Mouse (Mus musculus): ENCODE measurements around the gene Jam3.

The Jam3 gene

DNA sequence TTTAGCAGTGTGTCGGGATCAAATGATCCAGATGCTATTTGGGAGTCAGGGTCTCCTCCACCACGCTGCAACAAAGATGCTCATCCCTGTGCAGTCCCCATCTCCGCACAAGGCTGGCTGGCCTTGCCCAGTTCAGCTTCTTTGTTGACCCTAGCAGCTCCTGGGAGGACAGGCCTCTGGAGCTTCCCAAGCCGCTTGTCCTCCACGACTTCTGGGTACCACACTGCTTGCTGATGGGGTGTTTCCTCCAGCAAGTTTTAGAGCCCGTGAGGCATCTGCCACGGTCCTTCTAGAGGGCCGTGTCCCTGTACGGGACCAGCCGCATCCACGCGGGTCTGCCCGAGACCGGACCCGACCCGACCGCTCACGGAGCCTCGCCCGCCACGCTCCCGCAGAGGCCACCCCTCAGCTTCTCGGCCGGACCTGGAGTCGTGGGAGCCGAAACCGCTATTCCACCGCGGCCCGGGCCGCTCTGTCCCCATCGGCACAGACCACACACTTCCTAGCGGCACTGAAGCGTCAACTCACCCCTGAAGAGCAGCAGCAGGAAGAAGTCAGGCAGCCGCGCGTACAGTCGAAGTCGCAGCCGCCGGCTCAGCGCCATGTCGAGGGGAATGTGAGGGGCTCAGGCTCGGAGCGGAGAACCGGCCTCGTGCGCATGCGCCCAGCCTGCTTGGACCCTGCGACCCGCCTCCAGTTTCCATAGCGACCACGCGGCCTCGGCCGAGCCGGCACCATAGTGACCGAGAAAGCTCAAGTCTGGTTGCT is at the start of gene Jam3:
TSS of gene Jam3 (minus strand) at position 659 of the 768 bp plus-strand sequence.
- DNase-seq (ENCODE audit: low spot score), result peak; percentile 91

DNA sequence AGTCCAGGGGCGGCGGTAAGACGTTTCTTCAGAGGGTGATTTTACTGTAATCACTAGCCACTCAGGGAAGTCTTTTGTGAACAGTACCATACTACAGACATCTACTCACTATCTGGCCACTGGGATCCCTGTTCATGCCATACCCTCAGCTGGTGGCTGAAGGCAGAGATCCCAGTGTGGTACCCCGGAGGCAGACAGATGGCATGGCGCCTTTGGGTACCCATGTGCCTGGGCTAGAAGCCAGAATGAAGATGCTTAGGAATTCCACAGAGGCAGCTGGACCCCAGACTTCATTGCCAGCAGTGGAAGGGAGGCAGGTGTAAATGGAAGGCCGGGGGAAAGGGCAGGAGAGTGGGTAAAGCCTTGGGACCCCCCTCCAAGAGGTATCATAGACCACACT is 49.0 kb upstream of the Jam3 start:
- DNase-seq (ENCODE audit: low spot score), result no peak

DNA sequence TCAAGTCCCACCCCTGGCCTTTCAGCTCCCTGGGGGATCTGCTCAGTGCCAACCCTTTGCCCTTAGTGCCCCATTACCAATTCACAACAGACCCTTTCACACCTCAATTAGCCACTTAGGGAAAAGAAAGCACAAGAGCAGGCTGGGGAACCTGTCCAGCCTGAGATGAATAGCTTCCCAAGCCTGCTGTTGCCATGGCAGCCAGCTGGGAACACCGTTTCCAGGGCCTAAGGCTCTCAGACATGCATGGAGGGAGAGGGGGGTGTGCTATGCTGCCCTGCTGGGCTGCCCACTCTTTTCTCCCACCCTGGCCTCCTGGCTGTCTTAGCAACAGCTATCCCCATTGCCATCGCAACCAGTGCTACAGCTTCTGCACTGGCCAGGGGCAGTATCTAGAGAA is 47.9 kb upstream of the Jam3 start:
- DNase-seq (ENCODE audit: low spot score), result no peak

DNA sequence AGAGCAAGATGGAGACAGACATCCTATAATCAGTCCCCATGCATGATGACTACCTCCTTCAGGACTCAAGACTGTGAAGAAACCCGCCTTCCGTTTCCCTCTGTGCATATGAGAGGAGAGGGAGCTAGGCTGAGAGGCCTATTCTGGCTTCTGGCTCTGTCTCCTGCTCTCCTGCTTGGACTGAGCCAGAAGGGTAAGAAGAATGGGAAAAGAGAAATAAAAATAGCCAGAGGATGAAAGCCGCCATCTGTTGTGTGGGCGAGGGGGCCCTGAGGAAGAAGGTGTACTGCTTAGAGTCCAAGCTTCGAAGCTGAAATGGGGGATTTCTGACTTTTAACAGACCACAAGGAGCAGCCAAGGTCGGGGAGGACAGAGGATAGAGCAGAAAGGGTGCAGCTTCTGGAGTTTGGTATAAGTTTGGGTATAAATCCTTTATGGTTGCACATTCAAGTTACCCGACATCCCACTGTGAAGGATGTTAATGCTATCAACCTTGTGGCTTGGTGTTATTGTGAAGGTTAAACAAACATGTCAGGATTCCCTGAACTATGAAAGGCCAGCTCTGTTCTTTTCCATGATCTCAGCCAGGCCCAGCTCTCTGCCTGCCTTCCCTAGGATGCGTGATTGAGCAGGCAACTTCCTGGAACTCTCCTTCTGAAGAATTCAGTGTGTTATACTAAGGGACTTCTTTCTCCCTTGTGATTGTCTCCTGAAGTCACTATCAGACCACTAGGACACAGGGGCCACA is 46.4 kb upstream of the Jam3 start:
- DNase-seq (ENCODE audit: low spot score), result no peak

DNA sequence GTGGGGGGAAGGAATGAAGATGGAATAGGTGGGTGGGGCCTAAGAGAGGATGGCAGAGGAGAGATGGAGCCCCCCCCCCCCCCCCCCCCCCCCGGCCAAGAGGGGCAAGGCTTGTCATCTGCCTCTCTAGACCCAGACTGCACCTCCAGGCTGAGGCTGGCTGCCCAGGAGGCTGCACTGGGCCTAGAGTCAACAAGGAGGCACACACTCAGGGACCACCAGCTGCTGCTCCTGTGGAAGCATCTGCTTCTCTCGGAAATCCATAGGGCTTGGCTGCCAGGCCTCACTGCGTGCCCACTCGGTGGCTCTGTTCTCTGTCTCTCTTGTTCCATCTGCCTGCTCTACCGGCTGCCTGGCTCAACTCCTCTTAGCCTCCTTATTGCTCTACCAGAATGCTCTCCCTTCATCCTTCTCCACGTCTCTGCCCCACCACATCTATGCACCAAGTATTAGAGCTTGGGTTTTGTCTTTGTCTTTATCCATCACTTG is 38.4 kb upstream of the Jam3 start:
- DNase-seq (ENCODE audit: low spot score), result no peak

DNA sequence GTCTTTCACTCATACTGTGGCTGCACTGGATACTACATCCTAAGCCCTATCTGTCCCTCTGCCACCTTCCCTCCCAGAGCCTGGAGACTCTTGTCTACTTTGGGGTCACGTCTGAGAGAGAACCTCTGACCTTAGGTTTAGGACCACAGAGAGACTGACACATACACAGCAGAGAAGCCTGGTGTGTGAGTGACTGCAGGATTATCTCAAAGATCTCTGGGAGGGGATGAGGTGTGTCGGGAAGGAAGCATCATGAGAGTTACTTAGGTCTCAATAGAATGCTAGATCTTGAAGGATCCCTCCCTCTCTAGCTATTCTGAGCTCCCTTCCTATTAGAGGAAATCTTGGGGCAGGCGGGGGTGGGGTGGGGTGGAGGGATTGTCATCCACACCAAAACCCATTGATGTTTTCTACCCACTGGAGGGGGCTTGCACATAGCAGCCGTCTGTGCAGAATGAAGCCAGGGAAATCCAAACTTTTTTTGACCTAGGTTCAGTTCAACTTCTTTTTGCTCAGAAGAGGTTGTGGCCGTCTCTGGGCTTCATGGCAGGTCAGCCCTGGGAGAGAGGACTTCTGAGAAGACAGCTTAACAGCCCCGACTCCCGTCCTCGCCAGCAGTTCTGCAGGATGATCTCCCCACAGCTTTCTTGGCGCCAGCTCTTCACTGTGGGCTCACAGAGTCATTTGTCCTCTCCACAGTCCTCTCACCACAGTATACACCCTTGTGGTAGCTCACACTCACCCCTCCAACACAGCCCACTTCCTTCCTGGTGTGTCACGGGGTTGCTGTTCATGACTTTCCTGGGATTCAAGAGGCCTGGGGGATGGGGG is 37.8 kb upstream of the Jam3 start:
- DNase-seq (ENCODE audit: low spot score), result no peak

DNA sequence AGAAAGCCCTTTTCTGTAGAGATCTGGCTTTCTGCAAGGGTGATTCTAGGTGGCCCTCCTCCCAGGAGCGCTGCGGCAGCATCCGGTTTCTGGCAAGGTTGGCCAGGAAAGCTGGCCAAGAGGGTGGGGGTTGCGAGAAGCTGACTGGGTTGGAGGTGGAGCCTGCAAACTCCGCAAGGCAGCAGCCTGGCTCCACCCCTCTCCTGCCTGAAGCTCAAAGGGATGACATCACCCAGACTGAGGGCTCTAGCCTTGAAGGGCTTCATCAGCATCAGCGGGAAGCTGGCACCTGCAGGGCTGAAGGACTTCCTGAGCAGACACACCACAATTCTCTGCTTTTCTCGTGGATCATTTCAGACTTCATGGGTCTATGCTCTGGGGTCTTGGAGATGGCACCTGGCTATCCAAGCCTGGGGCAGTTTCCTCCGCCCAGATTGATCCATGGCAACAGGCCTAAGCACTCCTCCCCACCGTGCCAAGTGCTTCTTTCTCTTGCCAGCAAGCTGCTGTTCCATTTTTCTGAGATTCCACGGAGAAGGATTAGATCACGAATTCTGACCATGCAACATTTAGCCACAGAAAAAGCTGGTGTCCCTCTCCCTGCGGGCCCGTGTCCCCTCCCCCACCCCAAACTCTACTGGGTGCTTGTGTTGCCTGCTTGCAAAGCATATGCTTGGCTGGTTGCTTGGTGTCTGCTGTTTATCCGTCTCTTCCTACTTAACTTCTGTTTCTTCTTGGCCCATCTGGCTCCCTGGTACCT is 37.0 kb upstream of the Jam3 start:
- peak; percentile 83 for DNase-seq (ENCODE audit: low spot score)

DNA sequence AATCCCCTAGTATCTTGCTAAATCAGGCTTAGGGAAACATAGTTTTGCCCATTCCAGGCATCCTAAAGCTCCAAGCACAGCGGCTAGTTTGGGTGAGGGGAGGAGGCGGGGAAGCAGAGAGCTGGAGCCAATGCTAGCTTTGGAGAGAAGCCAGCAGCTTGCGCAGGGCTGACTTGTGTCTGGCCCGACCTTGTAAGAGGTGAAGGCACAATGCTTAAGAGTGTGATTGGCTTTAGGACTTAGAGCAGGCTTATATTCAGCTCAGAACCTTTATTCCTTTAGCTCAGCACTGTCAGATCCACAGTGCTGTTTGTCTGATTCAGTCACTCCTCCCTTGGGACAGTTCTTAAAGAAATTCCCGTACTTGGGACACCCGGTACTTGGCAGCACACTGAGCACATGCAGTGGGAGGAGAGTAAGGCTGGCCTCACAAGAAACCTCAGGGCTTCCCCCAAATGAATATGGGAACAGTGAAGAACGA is 36.3 kb upstream of the Jam3 start:
- DNase-seq (ENCODE audit: low spot score), result peak; percentile 51

DNA sequence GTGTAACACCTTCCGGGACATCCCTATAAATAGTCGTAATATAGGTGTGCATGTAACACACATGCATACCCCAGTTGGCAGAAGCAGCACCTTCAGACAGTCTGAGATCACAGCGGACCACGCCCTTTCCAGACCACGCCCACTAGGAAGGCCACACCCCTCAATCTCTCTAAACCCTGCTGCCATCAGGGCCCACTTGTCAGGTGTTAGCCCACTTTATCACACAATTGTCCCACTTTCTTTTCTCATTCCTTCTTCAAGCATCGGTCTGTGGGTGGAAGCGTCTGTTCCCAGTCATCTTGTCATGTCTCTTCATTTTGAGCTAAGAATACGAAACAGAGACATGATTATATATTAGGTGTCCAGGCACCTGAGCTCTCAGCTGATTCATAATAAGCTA is 35.2 kb upstream of the Jam3 start:
- DNase-seq (ENCODE audit: low spot score), result no peak

DNA sequence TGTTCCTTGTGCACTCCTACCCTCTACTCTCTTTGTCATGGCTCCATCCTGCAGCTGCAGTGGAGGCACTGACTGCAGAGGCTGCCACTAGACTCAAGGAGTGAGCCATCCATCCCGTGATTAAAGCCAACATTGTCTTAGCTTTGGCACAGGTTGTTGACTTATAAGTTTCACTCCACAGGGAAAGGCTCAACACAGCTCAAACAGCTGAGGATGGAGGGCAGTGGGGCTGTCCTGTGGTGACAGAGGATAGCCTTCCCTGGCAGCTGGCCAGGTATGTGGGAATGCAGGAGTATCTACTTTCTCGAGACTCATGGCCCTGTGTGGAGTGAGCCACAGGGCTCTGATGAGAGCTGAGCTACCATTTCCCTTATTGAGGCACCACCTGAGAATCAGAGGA is 34.1 kb upstream of the Jam3 start:
- no peak for DNase-seq (ENCODE audit: low spot score)

DNA sequence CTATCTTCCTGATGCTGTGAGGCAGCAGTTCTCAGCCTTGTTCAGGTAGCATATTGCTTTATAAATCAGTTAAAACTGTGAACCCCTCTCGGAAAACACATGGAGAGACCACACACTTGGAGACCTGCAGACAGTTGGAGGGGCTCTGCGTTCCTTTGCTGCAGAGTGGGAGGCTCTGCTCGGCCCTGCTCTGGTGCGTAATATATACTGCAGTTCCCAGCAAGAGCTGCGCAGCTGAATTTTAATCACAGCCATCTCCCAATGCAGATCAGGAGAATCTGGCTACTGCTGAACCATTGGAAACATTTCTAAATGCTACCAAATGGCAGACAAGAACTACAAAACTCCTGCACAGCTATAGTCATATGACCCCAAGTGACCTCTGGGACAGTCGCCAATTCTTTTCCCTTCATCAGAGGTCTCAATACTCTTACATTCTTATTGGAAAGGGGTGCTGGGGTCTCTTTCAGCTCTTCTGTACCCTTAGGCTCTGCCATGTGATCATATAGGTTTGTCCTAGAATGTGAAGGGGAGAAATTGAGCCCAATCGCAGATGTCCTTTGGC is 33.5 kb upstream of the Jam3 start:
- DNase-seq (ENCODE audit: low spot score), result no peak

DNA sequence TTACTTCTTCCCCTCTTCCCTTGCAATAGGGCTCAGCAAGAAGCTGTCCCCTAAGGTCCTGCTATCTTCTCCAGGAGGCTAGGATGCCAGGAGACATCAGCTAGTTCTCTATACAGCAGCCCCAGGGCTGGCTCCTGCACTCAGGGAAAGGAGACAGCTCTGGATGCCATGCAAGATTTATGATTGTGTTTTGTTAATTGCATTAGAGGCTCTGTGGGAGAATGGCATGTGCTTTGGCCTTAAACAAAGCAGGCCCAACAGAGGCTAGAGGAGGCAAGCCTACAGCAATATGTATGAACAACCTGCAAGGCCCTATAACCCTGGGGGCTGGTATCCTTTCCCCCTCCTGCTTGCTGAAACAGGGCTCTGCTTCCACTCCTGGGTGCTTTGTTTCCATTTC is 30.6 kb upstream of the Jam3 start:
- DNase-seq (ENCODE audit: low spot score), result no peak

DNA sequence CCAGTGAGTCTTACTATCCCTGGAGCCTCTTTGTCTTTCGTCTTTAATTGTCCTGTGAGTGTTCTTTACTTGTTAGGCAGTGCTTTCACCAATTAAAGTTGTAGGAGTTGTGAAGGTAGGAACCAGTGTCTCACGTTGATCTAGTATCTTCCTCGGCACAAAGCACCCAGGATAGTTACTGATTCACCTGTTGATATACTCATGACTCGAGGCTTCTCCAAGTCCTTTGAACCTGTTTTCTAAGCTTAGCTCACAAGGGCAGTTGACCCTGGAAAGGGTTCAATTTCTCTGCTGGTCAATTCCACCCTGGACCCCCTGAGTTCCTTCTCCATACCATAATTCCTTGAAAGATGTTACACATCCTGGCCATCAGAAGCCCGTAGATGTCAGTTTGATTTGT is 26.9 kb upstream of the Jam3 start:
- DNase-seq (ENCODE audit: low spot score), result no peak

DNA sequence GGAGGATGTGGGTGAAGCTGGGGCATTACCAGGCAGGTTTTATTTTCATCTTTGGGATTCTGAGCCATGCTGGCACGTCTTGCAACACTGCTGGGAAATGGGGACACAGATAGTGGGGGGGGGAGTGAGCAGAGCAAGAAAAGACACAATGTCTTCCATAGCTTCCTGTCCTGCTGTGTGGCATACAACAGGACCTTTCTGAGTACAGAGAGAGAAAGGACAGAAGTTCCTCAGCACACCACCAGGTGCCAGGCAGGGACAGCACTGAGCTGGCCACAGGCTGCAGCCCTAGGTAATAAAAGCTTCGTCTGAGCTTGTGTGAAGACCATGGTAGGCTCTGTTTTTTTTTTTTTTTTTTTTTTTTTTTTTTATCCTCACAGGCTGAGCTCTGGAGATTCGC is 25.3 kb upstream of the Jam3 start:
- DNase-seq (ENCODE audit: low spot score), result no peak

DNA sequence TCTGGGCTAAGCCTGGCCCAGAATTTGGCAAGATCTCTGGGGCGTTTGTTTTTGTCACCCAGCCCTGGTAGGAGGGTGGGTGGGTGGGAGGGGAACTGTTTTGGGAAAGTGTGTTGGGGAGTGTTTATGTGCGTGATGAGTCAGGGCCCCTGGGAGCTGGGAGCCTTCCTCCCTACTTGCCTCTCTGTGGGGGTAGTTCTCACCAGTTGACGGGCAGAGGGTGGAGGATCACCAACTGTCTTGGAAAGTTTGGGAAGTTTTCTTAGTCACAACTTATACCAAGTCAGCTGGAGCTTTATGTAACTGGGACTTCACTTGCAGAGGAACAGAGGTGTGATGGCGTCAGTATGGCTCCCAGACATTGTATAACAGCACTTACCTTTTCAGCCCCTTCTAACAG is 23.7 kb upstream of the Jam3 start:
- DNase-seq (ENCODE audit: low spot score), result no peak

DNA sequence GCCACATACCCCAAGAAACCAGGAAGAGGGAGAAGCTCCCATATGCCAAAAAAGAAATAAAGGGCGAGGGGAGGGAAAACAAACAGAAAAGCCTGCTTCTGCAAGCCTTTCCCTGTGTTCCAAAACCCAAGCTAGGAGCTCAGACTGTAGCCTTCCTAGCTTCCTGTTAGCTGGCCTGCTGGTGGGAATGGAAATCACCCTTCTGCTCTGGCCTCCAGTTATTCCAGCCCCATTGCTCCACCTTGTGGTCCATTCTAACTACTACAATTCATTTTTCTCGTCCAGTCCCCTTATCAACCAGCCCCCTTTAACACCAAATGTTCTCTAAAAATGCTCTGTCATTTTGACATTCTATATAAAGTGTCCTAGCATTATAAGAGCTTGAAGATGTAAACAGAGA is 20.9 kb upstream of the Jam3 start:
- peak; percentile 65 for DNase-seq (ENCODE audit: low spot score)

DNA sequence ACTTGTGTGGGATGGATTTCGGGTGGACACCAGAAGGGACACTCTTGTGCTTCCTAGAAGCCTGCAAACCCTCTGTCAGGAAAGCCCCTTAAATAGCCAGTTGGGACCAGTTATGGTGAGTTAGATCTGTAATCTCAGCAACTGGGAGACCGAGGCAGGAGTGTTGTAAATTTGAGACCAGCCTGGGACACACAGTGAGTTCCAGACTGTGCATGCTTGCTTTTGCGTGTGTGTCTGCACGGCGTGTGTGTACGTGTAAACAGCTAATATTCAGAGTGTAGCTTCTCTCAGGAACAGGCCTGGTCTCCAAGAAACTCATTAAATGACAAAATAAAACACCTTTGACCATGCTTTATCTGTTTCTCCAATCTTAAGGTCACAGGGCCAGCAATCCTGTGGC is 20.5 kb upstream of the Jam3 start:
- DNase-seq (ENCODE audit: low spot score), result no peak

DNA sequence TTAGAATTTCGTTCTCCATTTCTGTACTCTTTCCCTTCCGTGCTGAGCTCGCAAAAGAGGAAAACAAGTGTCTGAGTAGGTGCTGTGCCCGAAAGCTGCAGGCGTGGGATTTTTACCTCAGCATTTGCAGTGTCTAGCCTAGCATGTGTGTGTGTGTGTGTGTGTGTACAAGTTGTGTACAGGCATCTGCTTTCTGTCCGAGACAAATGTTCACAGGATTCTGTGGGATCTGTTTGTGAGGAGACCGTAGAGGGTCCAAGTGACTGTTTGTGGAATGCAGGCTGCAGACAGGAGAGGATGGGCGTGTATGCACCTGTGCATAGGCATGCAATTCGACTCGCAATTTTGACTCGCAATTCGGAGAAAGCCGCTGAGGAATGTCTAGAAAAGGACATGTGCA is 20.0 kb upstream of the Jam3 start:
- DNase-seq (ENCODE audit: low spot score), result no peak

DNA sequence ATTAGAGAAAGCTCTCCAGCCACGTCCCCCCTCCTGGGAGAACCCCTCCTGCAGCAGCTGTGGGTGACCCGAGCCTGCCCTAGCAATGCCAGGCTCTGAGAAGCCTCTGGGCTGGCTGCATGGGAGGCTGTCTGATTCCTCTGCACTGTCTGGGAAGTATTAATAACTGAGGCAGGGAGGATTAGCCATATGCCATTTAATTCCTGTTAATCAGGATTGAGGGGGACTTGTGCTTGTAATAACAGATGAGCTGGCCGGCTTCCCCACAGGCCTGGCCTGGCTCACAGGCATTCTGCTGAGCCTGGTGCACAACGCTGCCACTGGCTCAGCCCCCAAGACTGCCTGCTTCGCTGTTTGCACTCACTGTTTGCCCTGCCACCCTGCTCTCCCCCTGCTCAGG is 18.9 kb upstream of the Jam3 start:
- DNase-seq (ENCODE audit: low spot score), result no peak

DNA sequence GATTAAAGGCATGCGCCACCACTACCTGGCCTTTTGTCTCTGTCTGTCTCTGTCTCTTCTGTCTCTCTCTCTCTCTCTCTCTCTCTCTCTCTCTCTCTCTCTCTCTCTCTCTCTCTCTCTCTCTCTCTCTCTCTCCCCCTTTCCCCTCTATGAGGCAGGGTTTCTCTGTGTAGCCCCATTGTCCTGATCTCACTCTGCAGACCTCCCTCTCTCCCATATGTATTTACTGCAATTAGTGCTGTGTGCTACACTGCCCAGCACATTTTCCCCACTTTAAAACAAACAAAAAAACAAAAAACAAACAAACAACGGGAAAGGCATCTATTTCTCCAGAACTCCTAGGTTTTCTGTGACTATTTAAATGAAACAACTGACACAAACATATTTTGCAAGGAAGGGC is 18.4 kb upstream of the Jam3 start:
- no peak for DNase-seq (ENCODE audit: low spot score)

DNA sequence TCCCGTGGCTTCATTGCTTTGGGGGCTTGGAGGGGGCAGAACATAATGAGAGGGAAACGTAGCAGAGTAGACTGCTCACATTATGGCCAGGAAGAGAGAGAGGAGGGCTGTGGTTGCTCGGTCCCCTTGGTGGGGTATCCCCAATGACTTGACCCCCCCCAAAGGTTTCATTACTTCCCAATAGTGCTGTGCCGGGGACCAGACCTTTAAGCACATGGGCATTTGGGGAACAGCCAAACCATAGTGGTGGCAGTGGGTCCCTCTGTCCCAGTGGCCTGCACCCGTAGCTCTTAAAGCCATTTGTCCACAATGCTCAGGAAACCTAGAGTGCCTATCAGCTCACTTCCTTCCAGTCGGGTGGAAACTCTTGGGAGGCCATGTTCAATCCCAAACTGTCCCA is 17.6 kb upstream of the Jam3 start:
- no peak for DNase-seq (ENCODE audit: low spot score)

DNA sequence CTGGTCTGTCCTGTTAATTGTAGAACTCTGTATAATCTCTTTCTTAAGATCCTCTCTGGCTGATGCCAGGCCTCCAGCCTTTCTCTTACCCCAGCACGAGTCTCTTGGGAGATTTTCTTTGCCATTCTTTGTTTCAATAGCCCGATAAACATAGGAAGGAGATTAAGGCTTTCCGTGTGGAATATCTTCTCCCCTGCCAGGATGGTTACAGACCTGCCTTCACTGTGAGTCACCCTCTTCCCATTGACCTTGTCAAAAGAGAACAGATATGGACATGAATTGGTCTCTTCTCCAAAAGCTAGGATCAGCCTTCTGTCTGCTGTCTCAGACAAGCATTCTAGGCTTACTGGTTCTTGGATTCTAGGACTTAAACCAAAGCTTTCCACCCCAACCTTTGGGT is 15.5 kb upstream of the Jam3 start:
- DNase-seq (ENCODE audit: low spot score), result no peak

Measured in ovary, postnatal 14 days (tissue).